ENCODE assay signal across 19 mouse cellular contexts in genomic region chr7:67852859-67853258, GRCm38 (mm10).
A peak's percentile ranks its signal among the peaks of the same experiment; 100 is the strongest.
DNase-seq lines count a peak whose midpoint lies in the region; ATAC-seq lines count a peak whose summit lies in the region.
"Had no signal": no experiment of that assay in that cellular context is flagged by ENCODE, and none has a peak within 500 bp of the region (broad histone marks: within the 10 kb centered on the region; RNA-seq: fewer than 3 reads in every experiment).

No protein-coding gene starts in this region.

- no peak for DNase-seq in frontal cortex, postnatal 14 days (ENCODE audit: low spot score in 2 of 2)
- DNase-seq in brain, adult 2 months (ENCODE audit: low read depth, low spot score) = peak; percentile 38
- DNase-seq in telencephalon, adult 2 months (ENCODE audit: low read depth, low spot score) = peak; percentile 26
- no peak for DNase-seq in cerebellum, adult 9-10 months
- DNase-seq: adrenal gland, postnatal 10 days; adrenal gland, postnatal 25 days; B cell, adult 2 months; cerebellum, adult 11 months; cerebellum, adult 18-20 months; cerebellum, adult 8-10 months; cerebellum, postnatal 10 days; cerebellum, postnatal 25 days; embryo, embryonic 11 days had no signal

- ATAC-seq in frontal cortex, adult (ENCODE audit: low TSS enrichment) = peak; percentile 78
- ATAC-seq: activated CD4-positive, CD25-positive, alpha-beta regulatory T cell, adult 4 months; CD4-positive, CD25-positive, alpha-beta regulatory T cell, adult 4 months; forebrain, embryonic 14.5 days; forebrain, embryonic 16.5 days; Patski had no signal

Comparison
In these comparisons a context has a peak if more than half of its experiments do, and no peak if none do; other contexts are left out.
1. DNase-seq: peak in brain, adult 2 months (single experiment) and telencephalon, adult 2 months (single experiment); none in frontal cortex, postnatal 14 days (0 of 2) and cerebellum, adult 9-10 months (single experiment).